Mouse (Mus musculus) neural tube, embryonic 11.5 days (tissue): Measurements from ENCODE around the gene Frmd4b. TPM values are rescaled to one million over a fixed set of nuclear protein-coding genes. Genes with fewer than 3 reads are reported as not detected.

Experiments
- ATAC-seq: fragments of 200-750 bp; cut with Nextera tagmentation; 2 replicates; pipeline ENCODE4 v1.8.0; 2017; ENCODE audit warnings: moderate number of reproducible peaks, mild to moderate bottlenecking, moderate TSS enrichment, moderate library complexity; ENCODE audit not compliant: insufficient read depth, low FRiP score, low TSS enrichment
- DNase-seq: peaks from one replicate; pipeline ENCODE4 v3.0.0-alpha.2; 2015; ENCODE audit warnings: low spot score
- H3K27ac ChIP-seq: fragments of 300-500 bp; sonication (generic); 2 replicates; pipeline ENCODE4 v1.5.1; 2014; ENCODE audit warnings: low read depth, mild to moderate bottlenecking, low read length
- H3K27me3 ChIP-seq: fragments of 300-500 bp; sonication (generic); 2 replicates; pipeline ENCODE4 v1.6.1; 2014; ENCODE audit warnings: mild to moderate bottlenecking, low read length, mixed read lengths; ENCODE audit not compliant: control insufficient read depth, insufficient read depth
- H3K36me3 ChIP-seq: fragments of 300-500 bp; sonication (generic); 2 replicates; pipeline ENCODE4 v1.6.1; 2014; ENCODE audit warnings: mild to moderate bottlenecking, low read length, moderate library complexity, mixed read lengths; ENCODE audit not compliant: control insufficient read depth, insufficient read depth
- H3K4me1 ChIP-seq: fragments of 300-500 bp; sonication (generic); 2 replicates; pipeline ENCODE4 v1.6.1; 2014; ENCODE audit warnings: low read length, mixed read lengths; ENCODE audit not compliant: control insufficient read depth, insufficient read depth
- H3K4me2 ChIP-seq: fragments of 300-500 bp; sonication (generic); 2 replicates; pipeline ENCODE4 v1.6.1; 2014; ENCODE audit warnings: low read depth, mild to moderate bottlenecking, moderate library complexity
- H3K4me3 ChIP-seq: fragments of 300-500 bp; sonication (generic); 2 replicates; pipeline ENCODE4 v1.5.1; 2014; ENCODE audit warnings: low read depth, low read length
- H3K9ac ChIP-seq: fragments of 300-500 bp; sonication (generic); 2 replicates; pipeline ENCODE4 v1.6.1; 2014; ENCODE audit warnings: mild to moderate bottlenecking, low read length
- H3K9me3 ChIP-seq: fragments of 300-500 bp; sonication (generic); 2 replicates; pipeline ENCODE4 v1.6.1; 2016; ENCODE audit warnings: low read length; ENCODE audit not compliant: control insufficient read depth
- WGBS: fragments of 180-500 bp; shearing (Covaris S2); extraction: QIAGEN DNeasy Blood & Tissue Kit; methylation state at CpG from one replicate; pipeline ENCODE4 v1.1.7; 2014; 5-methylcytosine and 5-hydroxymethylcytosine counted together
- polyA plus RNA-seq: library from polyadenylated mRNA; unstranded; fragments of >200 nt; fragmentation: Nextera tagmentation; extraction: Ambion mirVana; gene quantifications from 2 replicates; pipeline ENCODE4 v1.2.1, GENCODE M21; 2014

Frmd4b gene
- 45.2 and 50.5 TPM in 2 replicates for polyA plus RNA-seq

DNA sequence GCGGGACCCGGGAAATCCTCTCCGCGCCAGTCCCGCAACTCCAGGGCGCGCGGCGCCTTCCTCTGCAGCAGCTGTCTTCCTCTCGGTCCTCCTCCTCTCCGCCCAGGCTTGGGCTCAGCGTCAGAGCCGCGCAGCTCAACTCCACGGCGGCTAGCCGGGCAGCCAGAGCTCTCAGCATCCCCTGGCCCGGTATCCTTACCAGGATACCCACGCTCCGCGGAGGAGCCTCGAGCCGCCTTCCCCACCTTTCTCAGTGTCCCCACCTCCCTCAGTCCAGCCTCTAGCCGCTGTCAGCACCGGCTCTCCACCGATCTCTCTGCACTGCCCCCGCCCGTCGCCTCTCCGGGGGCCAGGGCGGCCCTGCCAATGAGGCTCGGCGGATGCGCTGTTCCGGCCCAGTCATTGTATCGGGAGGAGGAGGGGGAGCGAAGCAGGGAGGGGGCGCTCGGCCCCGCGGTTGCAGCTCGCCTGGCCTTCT, at the start of gene Frmd4b:
Gene Frmd4b, minus strand, starts transcription at position 276 of the 478 bp plus-strand sequence.
- ATAC-seq: peak; percentile 95
- Histone ChIP-seq H3K9ac (peak within 1 kb of the TSS; percentile 88), H3K27me3 (no peaks in the 10 kb centered on the region), H3K4me1 (peaks cover 12% of the 10 kb centered on the region; the same call in 1 of the 2 replicates), H3K9me3 (no peaks in the 10 kb centered on the region), H3K27ac (peak within 1 kb of the TSS; percentile 94), H3K4me2 (peak within 1 kb of the TSS; percentile 80), H3K36me3 (no peaks in the 10 kb centered on the region), H3K4me3 (peak within 1 kb of the TSS; percentile 52)
- 0% methylated on average over 42 of the region's 42 CpGs for WGBS
- peak; percentile 90 for DNase-seq

DNA sequence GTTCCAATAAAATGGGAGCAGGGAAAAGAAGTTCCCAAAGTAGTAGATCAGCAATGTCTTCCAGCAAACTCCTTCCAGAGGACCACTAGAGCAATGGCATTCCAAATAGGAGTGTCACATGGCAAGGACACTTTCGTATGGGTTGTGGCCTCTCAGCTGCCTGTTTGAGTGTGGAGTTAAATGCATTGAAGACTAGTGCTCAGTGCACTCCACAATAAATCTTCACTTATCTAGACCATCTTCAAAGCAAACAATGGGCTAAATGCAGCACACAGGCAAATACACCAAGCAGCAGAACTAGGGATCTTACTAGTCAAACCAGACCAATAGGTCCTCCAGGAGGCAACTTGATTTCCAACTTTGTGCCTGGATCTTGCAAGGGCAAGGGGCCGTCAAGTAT, 49.1 kb upstream of the Frmd4b start:
- DNase-seq (no peak), ATAC-seq (peak; percentile 40)
- Histone ChIP-seq H3K4me3 (no peak overlapping the region), H3K36me3 (no peaks in the 10 kb centered on the region), H3K9ac (no peak overlapping the region), H3K27me3 (no peaks in the 10 kb centered on the region), H3K4me1 (peaks cover 5% of the 10 kb centered on the region), H3K9me3 (no peaks in the 10 kb centered on the region), H3K4me2 (no peak overlapping the region), H3K27ac (peak overlapping the region; percentile 61)
- 3% methylated on average over 2 of the region's 2 CpGs for WGBS

DNA sequence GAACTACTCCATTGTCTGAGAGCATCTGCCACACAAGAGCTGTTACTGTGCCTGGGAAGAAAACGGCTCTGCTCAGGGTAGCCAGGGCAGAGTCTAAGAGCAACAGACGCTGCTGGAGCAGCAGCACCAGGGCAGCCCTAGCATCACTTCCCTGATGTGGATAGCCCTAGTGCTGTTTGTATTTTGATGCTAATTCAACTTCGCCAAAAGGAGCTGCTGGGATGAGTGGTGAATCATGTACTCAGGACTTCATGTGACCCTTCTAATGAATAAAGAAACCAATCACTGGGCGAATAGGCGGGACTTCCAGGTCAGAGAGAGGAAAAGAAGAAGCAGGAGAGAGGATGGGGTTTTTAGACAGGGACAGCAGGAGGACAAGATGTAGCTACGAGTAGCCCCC, 41.6 kb upstream of the Frmd4b start:
- Histone ChIP-seq H3K4me2 (no peak overlapping the region), H3K9ac (no peak overlapping the region), H3K27ac (no peak overlapping the region), H3K27me3 (no peaks in the 10 kb centered on the region), H3K36me3 (no peaks in the 10 kb centered on the region), H3K9me3 (no peaks in the 10 kb centered on the region), H3K4me3 (no peak overlapping the region), H3K4me1 (no peaks in the 10 kb centered on the region)
- ATAC-seq: no peak
- 76% methylated on average over 6 of the region's 6 CpGs for WGBS
- no peak for DNase-seq

DNA sequence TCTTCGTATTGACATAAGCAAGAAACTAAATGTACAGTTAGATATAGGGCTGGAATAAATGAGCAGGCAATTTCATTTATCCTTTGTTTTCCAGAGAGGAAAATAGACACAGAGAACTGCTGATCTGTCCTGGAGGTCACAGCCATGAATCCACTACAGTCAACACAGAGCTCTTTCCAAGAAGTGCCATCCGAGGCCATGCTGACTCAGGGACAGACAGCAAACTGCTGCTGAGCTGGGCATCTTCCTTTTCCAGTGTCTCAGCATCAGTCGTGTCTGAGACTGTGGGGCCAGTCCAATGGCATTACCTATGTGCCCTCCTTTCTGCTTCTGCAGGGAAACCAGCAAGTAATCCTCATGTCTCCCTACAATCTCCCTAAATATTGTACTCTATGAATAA, 38.6 kb upstream of the Frmd4b start:
- H3K9ac ChIP-seq: no peak overlapping the region
- no peak for DNase-seq
- H3K9me3 ChIP-seq: no peaks in the 10 kb centered on the region
- no peaks in the 10 kb centered on the region for H3K4me1 ChIP-seq
- no peaks in the 10 kb centered on the region for H3K36me3 ChIP-seq
- ATAC-seq: no peak
- H3K4me2 ChIP-seq: no peak overlapping the region
- WGBS: 84% methylated on average over 3 of the region's 3 CpGs
- no peak overlapping the region for H3K4me3 ChIP-seq
- no peaks in the 10 kb centered on the region for H3K27me3 ChIP-seq
- H3K27ac ChIP-seq: no peak overlapping the region

DNA sequence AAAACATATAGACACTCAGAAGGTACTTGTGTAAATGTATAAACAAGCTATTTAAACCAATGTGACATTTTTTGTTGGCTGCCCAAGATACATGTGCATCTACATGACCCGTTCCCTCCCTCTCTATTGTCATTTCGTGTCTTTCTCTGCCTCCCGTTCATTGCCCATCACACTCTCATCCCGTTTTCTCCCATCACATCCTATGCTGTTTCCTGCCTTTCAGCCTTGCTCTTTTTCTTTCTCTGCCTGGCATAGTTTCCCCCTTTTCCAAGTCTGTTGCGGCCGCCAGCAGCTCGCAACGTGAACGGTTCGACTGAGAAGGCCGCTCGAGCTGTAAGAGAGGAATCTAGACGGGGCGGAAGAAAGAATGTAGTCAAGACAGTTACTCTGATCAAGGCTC, 30.2 kb upstream of the Frmd4b start:
- Histone ChIP-seq H3K9ac (no peak overlapping the region), H3K4me3 (no peak overlapping the region), H3K4me1 (no peaks in the 10 kb centered on the region), H3K9me3 (no peaks in the 10 kb centered on the region), H3K4me2 (no peak overlapping the region), H3K36me3 (no peaks in the 10 kb centered on the region), H3K27me3 (no peaks in the 10 kb centered on the region), H3K27ac (no peak overlapping the region)
- DNase-seq: no peak
- WGBS: 92% methylated on average over 14 of the region's 14 CpGs
- no peak for ATAC-seq

DNA sequence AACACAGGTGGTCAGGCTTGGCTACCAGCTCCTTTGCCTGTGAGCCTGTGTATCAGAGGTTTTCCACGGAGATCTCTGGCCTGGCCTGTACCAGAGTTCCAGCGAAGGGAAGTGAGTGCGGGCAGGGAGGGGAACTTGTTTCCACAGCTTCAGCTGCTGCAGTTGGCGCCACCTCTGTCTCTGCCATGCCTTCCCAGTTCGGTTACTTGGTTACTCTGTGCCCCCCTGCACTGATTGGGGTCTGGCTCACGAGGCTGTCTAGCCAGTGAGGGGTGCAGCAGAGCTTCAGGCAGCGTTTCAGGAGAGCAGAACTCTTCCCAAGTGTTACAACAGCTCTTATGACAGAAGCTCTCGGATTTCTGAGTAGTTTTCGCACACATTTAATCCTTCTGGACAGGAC, 6.0 kb upstream of the Frmd4b start:
- DNase-seq: no peak
- Histone ChIP-seq H3K9me3 (no peaks in the 10 kb centered on the region), H3K4me3 (no peak overlapping the region), H3K4me2 (no peak overlapping the region), H3K36me3 (no peaks in the 10 kb centered on the region), H3K27ac (no peak overlapping the region), H3K27me3 (no peaks in the 10 kb centered on the region), H3K4me1 (no peaks in the 10 kb centered on the region), H3K9ac (no peak overlapping the region)
- no peak for ATAC-seq
- 65% methylated on average over 9 of the region's 9 CpGs for WGBS

DNA sequence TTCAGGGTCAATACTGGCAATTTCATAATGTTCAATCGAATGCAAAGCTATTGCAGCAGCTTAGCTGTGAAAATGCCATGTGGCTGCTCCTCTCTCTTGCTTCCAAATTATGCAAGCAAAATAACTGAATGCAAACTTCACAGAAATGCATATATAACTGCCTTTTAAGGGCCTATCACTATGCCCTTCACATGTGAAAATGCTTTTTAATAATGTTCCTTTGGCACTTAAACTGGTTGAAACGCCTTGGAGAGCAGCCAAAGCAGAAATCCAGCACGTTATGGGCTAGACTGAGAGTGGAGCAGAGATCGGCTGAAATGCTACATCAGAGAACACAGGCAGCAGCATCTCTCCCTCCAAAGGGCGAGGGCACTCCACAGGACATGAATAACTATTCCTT, 4.9 kb upstream of the Frmd4b start:
- no peaks in the 10 kb centered on the region for H3K9me3 ChIP-seq
- no peak overlapping the region for H3K27ac ChIP-seq
- no peak overlapping the region for H3K9ac ChIP-seq
- no peak for ATAC-seq
- DNase-seq: no peak
- H3K4me1 ChIP-seq: peaks cover 3% of the 10 kb centered on the region; the same call in 1 of the 2 replicates
- no peak overlapping the region for H3K4me2 ChIP-seq
- WGBS: 75% methylated on average over 5 of the region's 5 CpGs
- no peaks in the 10 kb centered on the region for H3K27me3 ChIP-seq
- H3K36me3 ChIP-seq: no peaks in the 10 kb centered on the region
- H3K4me3 ChIP-seq: no peak overlapping the region

DNA sequence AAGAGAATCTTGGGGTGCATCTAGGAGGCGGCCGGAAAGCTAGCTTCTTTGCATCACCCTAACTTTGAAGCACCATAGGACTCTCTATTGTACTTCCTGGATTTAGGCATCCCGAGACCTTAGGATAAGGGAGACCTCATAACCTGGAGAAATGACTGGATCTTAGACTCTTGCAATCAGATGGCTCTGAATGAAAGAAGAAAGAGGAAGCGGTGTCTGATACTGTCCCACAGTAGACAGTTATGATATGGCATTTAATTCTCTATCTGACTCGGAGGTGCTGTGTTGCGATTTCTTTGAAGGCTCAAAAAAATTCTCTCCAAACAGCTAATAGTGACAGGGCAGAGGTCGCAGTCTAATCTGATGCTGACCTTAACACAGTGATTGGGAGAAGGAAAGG, 433 bp upstream of the Frmd4b start:
- H3K4me3 ChIP-seq: peak overlapping the region; percentile 52
- ATAC-seq: no peak

DNA sequence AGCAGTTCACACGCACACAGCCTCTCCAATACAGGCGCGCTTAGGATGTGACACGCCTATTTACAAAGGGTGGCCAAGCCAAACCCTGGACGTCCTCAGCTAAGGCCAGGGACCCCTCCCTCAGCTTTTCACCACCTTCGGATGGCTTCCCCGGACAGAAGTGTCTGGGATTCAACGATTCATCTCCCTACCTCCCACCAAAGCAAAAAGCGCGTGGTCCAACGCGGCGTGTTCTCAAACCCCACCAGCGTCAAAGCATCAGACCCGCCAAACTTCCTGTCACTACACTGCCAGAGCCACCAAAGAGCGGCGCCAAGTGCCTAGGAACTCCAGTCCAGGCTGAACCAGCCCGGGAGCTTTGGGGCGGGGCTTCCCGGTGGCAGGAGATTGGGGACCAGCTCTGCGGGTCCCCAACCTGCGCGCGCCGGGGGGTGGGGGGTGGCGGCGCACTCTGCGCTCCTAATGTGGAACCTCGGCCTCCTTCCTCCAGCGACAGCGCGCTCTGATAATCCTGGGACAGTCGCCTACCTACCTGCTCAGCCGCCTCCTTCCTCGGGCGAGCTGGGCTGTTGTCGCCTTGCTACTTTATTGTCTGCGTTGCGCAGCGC, 579 bp downstream of the Frmd4b start:
- Histone ChIP-seq H3K36me3 (no peaks in the 10 kb centered on the region), H3K9me3 (no peaks in the 10 kb centered on the region), H3K4me3 (peak overlapping the region; percentile 52), H3K4me2 (peak overlapping the region; percentile 80), H3K27me3 (no peaks in the 10 kb centered on the region), H3K27ac (peak overlapping the region; percentile 94), H3K9ac (peak overlapping the region; percentile 88), H3K4me1 (peaks cover 12% of the 10 kb centered on the region; the same call in 1 of the 2 replicates)
- WGBS: 0% methylated on average over 36 of the region's 40 CpGs
- ATAC-seq (peak; percentile 76), DNase-seq (peak; percentile 80)

More for the DNA sequence above, 433 bp upstream of the Frmd4b start:
- Histone ChIP-seq H3K9me3 (no peaks in the 10 kb centered on the region), H3K27me3 (no peaks in the 10 kb centered on the region), H3K4me2 (peak overlapping the region; percentile 80), H3K27ac (peak overlapping the region; percentile 94; the same call in 1 of the 2 replicates), H3K9ac (peak overlapping the region; percentile 88), H3K36me3 (no peaks in the 10 kb centered on the region), H3K4me1 (peaks cover 12% of the 10 kb centered on the region; the same call in 1 of the 2 replicates)
- DNase-seq: no peak
- 26% methylated on average over 7 of the region's 7 CpGs for WGBS
